In genomic region chr3:98223783-98224580, GRCm38 (mm10) we compare ENCODE assay signal across 8 mouse cellular contexts. TPM values are rescaled to one million over a fixed set of nuclear protein-coding genes. Genes with fewer than 3 reads are reported as not detected.
DNase-seq lines count a peak whose midpoint lies in the region; ATAC-seq and TF ChIP-seq lines count a peak whose summit lies in the region.

No protein-coding gene starts in this region.

- H3K9ac ChIP-seq in heart, embryonic 12.5 days = no peak overlapping the region
- H3K9ac ChIP-seq in kidney, embryonic 15.5 days = no peak overlapping the region
- H3K9ac ChIP-seq in limb, embryonic 13.5 days = no peak overlapping the region
- H3K9ac ChIP-seq in midbrain, postnatal 0 days (replicated peaks; ENCODE audit: low read length, poor library complexity, severe bottlenecking) = no peak overlapping the region

- H3K27ac ChIP-seq in heart, embryonic 12.5 days (ENCODE audit: poor library complexity, severe bottlenecking) = no peak overlapping the region
- H3K27ac ChIP-seq in kidney, embryonic 15.5 days = peak overlapping the region; percentile 51; the same call in 1 of the 2 replicates
- no peak overlapping the region for H3K27ac ChIP-seq in limb, embryonic 13.5 days
- H3K27ac ChIP-seq in midbrain, postnatal 0 days (ENCODE audit: low read depth, low read length) = no peak overlapping the region

- TF ChIP-seq CTCF in midbrain, postnatal 0 days (IDR thresholded peaks at IDR 0.05) = peak; percentile 83

- H3K4me2 ChIP-seq in heart, embryonic 12.5 days = no peak overlapping the region
- no peak overlapping the region for H3K4me2 ChIP-seq in kidney, embryonic 15.5 days
- no peak overlapping the region for H3K4me2 ChIP-seq in limb, embryonic 13.5 days (replicated peaks)
- no peak overlapping the region for H3K4me2 ChIP-seq in midbrain, postnatal 0 days (ENCODE audit: low read depth, low read length, poor library complexity, severe bottlenecking)

- peaks cover 25% of the 10 kb centered on the region for H3K4me1 ChIP-seq in heart, embryonic 12.5 days (replicated peaks)
- H3K4me1 ChIP-seq in kidney, embryonic 15.5 days = peaks cover 8% of the 10 kb centered on the region
- H3K4me1 ChIP-seq in limb, embryonic 13.5 days = peaks cover 3% of the 10 kb centered on the region; the same call in 1 of the 2 replicates
- H3K4me1 ChIP-seq in midbrain, postnatal 0 days (ENCODE audit: insufficient read depth, low read length) = no peaks in the 10 kb centered on the region

- no peak overlapping the region for H3K4me3 ChIP-seq in heart, embryonic 12.5 days
- H3K4me3 ChIP-seq in kidney, embryonic 15.5 days (replicated peaks) = no peak overlapping the region
- H3K4me3 ChIP-seq in limb, embryonic 13.5 days = no peak overlapping the region
- H3K4me3 ChIP-seq in midbrain, postnatal 0 days (ENCODE audit: low read depth, low read length) = no peak overlapping the region

- WGBS in heart, embryonic 12.5 days = 11% methylated on average over 9 of the region's 9 CpGs
- WGBS in kidney, embryonic 15.5 days = 14% methylated on average over 9 of the region's 9 CpGs
- WGBS in limb, embryonic 13.5 days = 6% methylated on average over 9 of the region's 9 CpGs
- 7% methylated on average over 9 of the region's 9 CpGs for WGBS in midbrain, postnatal 0 days

- peak; percentile 62 for DNase-seq in 416B (ENCODE audit: low read depth)
- DNase-seq in adrenal gland, postnatal 36 days = peak; percentile 63 to 77
- peak; percentile 74 for DNase-seq in fibroblast of lung, adult 2 months (ENCODE audit: low read depth)
- peak; percentile 84 for DNase-seq in midbrain, postnatal 0 days (ENCODE audit: low spot score)
- peak; percentile 87 for DNase-seq in testis, postnatal 10 days (ENCODE audit: low spot score)

- no peaks in the 10 kb centered on the region for H3K36me3 ChIP-seq in heart, embryonic 12.5 days
- H3K36me3 ChIP-seq in kidney, embryonic 15.5 days = no peaks in the 10 kb centered on the region
- H3K36me3 ChIP-seq in limb, embryonic 13.5 days = no peaks in the 10 kb centered on the region
- no peaks in the 10 kb centered on the region for H3K36me3 ChIP-seq in midbrain, postnatal 0 days (ENCODE audit: insufficient read depth, low read length)

- H3K27me3 ChIP-seq in heart, embryonic 12.5 days (replicated peaks) = 0 out of 2 replicates have a peak, but pooled peaks cover 13% of the 10 kb centered on the region
- H3K27me3 ChIP-seq in kidney, embryonic 15.5 days = peaks cover 4% of the 10 kb centered on the region; the same call in 1 of the 2 replicates
- H3K27me3 ChIP-seq in limb, embryonic 13.5 days = 0 out of 2 replicates have a peak, but pooled peaks cover 4% of the 10 kb centered on the region
- no peaks in the 10 kb centered on the region for H3K27me3 ChIP-seq in midbrain, postnatal 0 days (ENCODE audit: insufficient read depth, low read length)

- peak; percentile 57 for ATAC-seq in heart, embryonic 12.5 days (ENCODE audit: insufficient number of reproducible peaks, low FRiP score)
- ATAC-seq in kidney, embryonic 15.5 days (replicated peaks; ENCODE audit: low FRiP score) = peak; percentile 81
- ATAC-seq in limb, embryonic 13.5 days (ENCODE audit: low FRiP score, low read depth) = peak; percentile 83
- ATAC-seq in midbrain, postnatal 0 days (ENCODE audit: low FRiP score) = peak; percentile 79; the same call in 1 of the 2 replicates

- peaks cover 3% of the 10 kb centered on the region; the same call in 1 of the 2 replicates for H3K9me3 ChIP-seq in heart, embryonic 12.5 days (replicated peaks)
- H3K9me3 ChIP-seq in kidney, embryonic 15.5 days (replicated peaks) = no peaks in the 10 kb centered on the region
- no peaks in the 10 kb centered on the region for H3K9me3 ChIP-seq in limb, embryonic 13.5 days
- H3K9me3 ChIP-seq in midbrain, postnatal 0 days (ENCODE audit: low read length) = no peaks in the 10 kb centered on the region

RNA-seq across cellular contexts. Expression of gene Reg4, which starts 2.0 kb away (rescaled TPM):
- not detected for total RNA-seq in adrenal gland, postnatal 36 days (2021)
- polyA plus RNA-seq in heart, embryonic 12.5 days (2016; fragmentation: Nextera tagmentation; extraction: Ambion mirVana) = not detected in 2 replicates
- 0.21 and 0.22 TPM in 2 replicates for polyA plus RNA-seq in kidney, embryonic 15.5 days (2015; fragmentation: Nextera tagmentation; extraction: Ambion mirVana)
- not detected in 2 replicates for polyA plus RNA-seq in limb, embryonic 13.5 days (2015; fragmentation: Nextera tagmentation; extraction: Ambion mirVana)
- total RNA-seq in midbrain, postnatal 0 days (2014; rRNA removed) = not detected in 2 replicates
- polyA plus RNA-seq in midbrain, postnatal 0 days (2015; fragmentation: Nextera tagmentation; extraction: Ambion mirVana) = not detected in 2 replicates

RNA-seq across cellular contexts. Expression of gene Hmgcs2, which starts 56.3 kb away (rescaled TPM):
- total RNA-seq in adrenal gland, postnatal 36 days (2021) = 10 to 100 TPM in 1 of 2 experiments, 1 to 10 TPM in 1; 8.8 to 12.2 TPM
- polyA plus RNA-seq in heart, embryonic 12.5 days (2016; fragmentation: Nextera tagmentation; extraction: Ambion mirVana) = 10.0 and 10.7 TPM in 2 replicates
- polyA plus RNA-seq in kidney, embryonic 15.5 days (2015; fragmentation: Nextera tagmentation; extraction: Ambion mirVana) = 8.2 and 12.7 TPM in 2 replicates
- polyA plus RNA-seq in limb, embryonic 13.5 days (2015; fragmentation: Nextera tagmentation; extraction: Ambion mirVana) = 1.3 and 1.9 TPM in 2 replicates
- total RNA-seq in midbrain, postnatal 0 days (2014; rRNA removed) = 22.3 and 24.8 TPM in 2 replicates
- 36.3 and 40.4 TPM in 2 replicates for polyA plus RNA-seq in midbrain, postnatal 0 days (2015; fragmentation: Nextera tagmentation; extraction: Ambion mirVana)
